Mouse (Mus musculus) spleen, adult 2 months (tissue): ENCODE data around the gene Dpp8.

Source experiments
- CTCF ChIP-seq: fragments of 200-500 bp; IDR thresholded peaks from 2 replicates; pipeline ENCODE4 v1.5.1; 2011; ENCODE audit warnings: mild to moderate bottlenecking, inconsistent platforms; ENCODE audit not compliant: insufficient read depth, insufficient read length, insufficient replicate concordance; ENCODE audit errors: extremely low read depth
- POLR2A ChIP-seq: fragments of 200-500 bp; IDR thresholded peaks from 2 replicates; pipeline ENCODE4 v1.6.1; 2011; ENCODE audit warnings: low read depth, low read length, inconsistent platforms

GRCm38 (mm10) chr9:64987651-64988050 lies 44.6 kb upstream of the Dpp8 start:
- TF ChIP-seq POLR2A (no peak), CTCF (no peak)
